20 mouse cellular contexts compared by ENCODE assay signal in the genomic region with DNA sequence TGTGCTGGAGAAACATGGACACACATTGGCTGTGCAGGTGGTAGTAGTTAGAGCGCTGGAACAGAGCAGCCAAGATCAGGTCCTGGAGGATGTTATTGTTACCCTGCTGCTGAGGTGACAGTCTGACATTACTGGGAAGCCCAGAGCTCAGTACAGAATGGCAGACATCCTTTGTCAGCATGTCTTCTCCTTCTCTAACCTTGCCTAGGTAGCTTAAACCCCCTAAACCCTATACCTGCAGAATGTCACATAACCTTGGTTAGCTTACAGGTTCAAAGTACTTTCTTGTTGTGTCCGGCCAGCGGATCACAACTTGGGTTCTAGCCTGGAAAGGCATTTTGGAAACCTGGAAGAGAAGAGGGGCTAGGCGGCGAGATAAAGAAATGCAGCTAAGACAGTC.
"Had no signal": no experiment of that assay in that cellular context is flagged by ENCODE, and none has a peak within 500 bp of the region (broad histone marks: within the 10 kb centered on the region; RNA-seq: fewer than 3 reads in every experiment).

No protein-coding gene starts in this region.

- H3K4me2 ChIP-seq: limb, embryonic 12.5 days; limb, embryonic 15.5 days; liver, embryonic 11.5 days; lung, embryonic 14.5 days; midbrain, embryonic 15.5 days; neural tube, embryonic 13.5 days had no signal

- H3K27me3 ChIP-seq: limb, embryonic 12.5 days; limb, embryonic 15.5 days; midbrain, embryonic 15.5 days; neural tube, embryonic 13.5 days had no signal

- H3K9me3 ChIP-seq: limb, embryonic 12.5 days; limb, embryonic 15.5 days; midbrain, embryonic 15.5 days; neural tube, embryonic 13.5 days had no signal

- H3K36me3 ChIP-seq: limb, embryonic 12.5 days; limb, embryonic 15.5 days; midbrain, embryonic 15.5 days; neural tube, embryonic 13.5 days had no signal

- H3K4me1 ChIP-seq: limb, embryonic 12.5 days; limb, embryonic 15.5 days; midbrain, embryonic 15.5 days; neural tube, embryonic 13.5 days had no signal

- H3K4me3 ChIP-seq: limb, embryonic 12.5 days; limb, embryonic 15.5 days; midbrain, embryonic 15.5 days; myocyte; neural tube, embryonic 13.5 days had no signal

- DNase-seq: kidney, adult 2 months; kidney, postnatal 36 days; left cerebral cortex, postnatal 4 days; liver, postnatal 0 days; lung, postnatal 14 days; lung, postnatal 4 days; retina, postnatal 1 day; right cerebral cortex, postnatal 25 days; spleen, adult 18-20 months; thymus, adult 18-20 months; thymus, postnatal 36 days had no signal

- H3K9ac ChIP-seq: limb, embryonic 12.5 days; limb, embryonic 15.5 days; liver, embryonic 14.5 days; liver, postnatal 0 days; lung, embryonic 14.5 days; midbrain, embryonic 15.5 days; neural tube, embryonic 13.5 days had no signal

- ATAC-seq: inflammation-experienced regulatory T-cells, adult 6 months; liver, postnatal 0 days; midbrain, embryonic 15.5 days had no signal

- H3K27ac ChIP-seq: limb, embryonic 12.5 days; limb, embryonic 15.5 days; liver, embryonic 14.5 days; midbrain, embryonic 15.5 days; neural tube, embryonic 13.5 days had no signal
